Mouse (Mus musculus): ENCODE results near the gene Sema4b. TPM values are rescaled to one million over a fixed set of nuclear protein-coding genes. Genes with fewer than 3 reads are reported as not detected.

The Sema4b gene
- polyA plus RNA-seq, 1 experiment from 2014 or later, result 8.3 TPM

- no peak for ATAC-seq (ENCODE audit: insufficient number of reproducible peaks, low FRiP score, low TSS enrichment, low read depth)
- no peak overlapping the region for H3K9ac ChIP-seq (ENCODE audit: low read length)
- no peak overlapping the region for H3K27ac ChIP-seq (replicated peaks; ENCODE audit: low read depth, low read length)
- WGBS, result 89% methylated on average over 4 of the region's 4 CpGs
- H3K9me3 ChIP-seq (ENCODE audit: control insufficient read depth, low read length), result no peaks in the 10 kb centered on the region
- no peak overlapping the region for H3K4me2 ChIP-seq (ENCODE audit: low read depth, severe bottlenecking)
- H3K4me3 ChIP-seq (ENCODE audit: low read depth, low read length), result no peak overlapping the region
- H3K4me1 ChIP-seq (ENCODE audit: control insufficient read depth, insufficient read depth, low read length), result no peaks in the 10 kb centered on the region
- no peaks in the 10 kb centered on the region for H3K36me3 ChIP-seq (ENCODE audit: control insufficient read depth, insufficient read depth, low read length)
- no peak for DNase-seq (ENCODE audit: low spot score)
- no peaks in the 10 kb centered on the region for H3K27me3 ChIP-seq (ENCODE audit: control insufficient read depth, insufficient read depth, low read length)
Observed at GRCm38 (mm10) chr7:80244851-80245250, 58.2 kb downstream of the Sema4b start.

- under 1% methylated on average over 48 of the region's 48 CpGs for WGBS
Observed at GRCm38 (mm10) chr7:80246148-80246721, 59.6 kb downstream of the Sema4b start, which contains the start of gene Ttll13. TSS of gene Ttll13 (plus strand) at chr7:80246376.

GRCm38 (mm10) chr7:80246859-80247258 is 60.2 kb downstream of the Sema4b start:
- no peak overlapping the region for H3K9ac ChIP-seq (ENCODE audit: low read length)
- DNase-seq (ENCODE audit: low spot score) (no peak), ATAC-seq (ENCODE audit: insufficient number of reproducible peaks, low FRiP score, low TSS enrichment, low read depth) (no peak)
- H3K9me3 ChIP-seq (ENCODE audit: control insufficient read depth, low read length), result no peaks in the 10 kb centered on the region
- no peaks in the 10 kb centered on the region for H3K27me3 ChIP-seq (ENCODE audit: control insufficient read depth, insufficient read depth, low read length)
- H3K4me2 ChIP-seq (ENCODE audit: low read depth, severe bottlenecking), result peak overlapping the region; percentile 47
- no peaks in the 10 kb centered on the region for H3K4me1 ChIP-seq (ENCODE audit: control insufficient read depth, insufficient read depth, low read length)
- no peak overlapping the region for H3K27ac ChIP-seq (replicated peaks; ENCODE audit: low read depth, low read length)
- WGBS, result 68% methylated on average over 7 of the region's 7 CpGs
- H3K36me3 ChIP-seq (ENCODE audit: control insufficient read depth, insufficient read depth, low read length), result no peaks in the 10 kb centered on the region
- no peak overlapping the region for H3K4me3 ChIP-seq (ENCODE audit: low read depth, low read length)

More at GRCm38 (mm10) chr7:80246148-80246721, 59.6 kb downstream of the Sema4b start, which contains the start of gene Ttll13:
- DNase-seq (ENCODE audit: low spot score) (peak; percentile 99), ATAC-seq (ENCODE audit: insufficient number of reproducible peaks, low FRiP score, low TSS enrichment, low read depth) (peak; percentile 95)
- Histone ChIP-seq H3K27ac (replicated peaks; ENCODE audit: low read depth, low read length) (no peak within 1 kb of the TSS), H3K4me2 (ENCODE audit: low read depth, severe bottlenecking) (peak within 1 kb of the TSS; percentile 47), H3K4me3 (ENCODE audit: low read depth, low read length) (peak within 1 kb of the TSS; percentile 50), H3K4me1 (ENCODE audit: control insufficient read depth, insufficient read depth, low read length) (no peaks in the 10 kb centered on the region), H3K36me3 (ENCODE audit: control insufficient read depth, insufficient read depth, low read length) (no peaks in the 10 kb centered on the region), H3K9me3 (ENCODE audit: control insufficient read depth, low read length) (no peaks in the 10 kb centered on the region), H3K27me3 (ENCODE audit: control insufficient read depth, insufficient read depth, low read length) (no peaks in the 10 kb centered on the region), H3K9ac (ENCODE audit: low read length) (peak within 1 kb of the TSS; percentile 66)

GRCm38 (mm10) chr7:80252437-80252836 is 65.8 kb downstream of the Sema4b start:
- Histone ChIP-seq H3K9ac (ENCODE audit: low read length) (no peak overlapping the region), H3K27ac (replicated peaks; ENCODE audit: low read depth, low read length) (no peak overlapping the region), H3K36me3 (ENCODE audit: control insufficient read depth, insufficient read depth, low read length) (no peaks in the 10 kb centered on the region), H3K4me2 (ENCODE audit: low read depth, severe bottlenecking) (no peak overlapping the region), H3K27me3 (ENCODE audit: control insufficient read depth, insufficient read depth, low read length) (no peaks in the 10 kb centered on the region), H3K4me1 (ENCODE audit: control insufficient read depth, insufficient read depth, low read length) (no peaks in the 10 kb centered on the region), H3K9me3 (ENCODE audit: control insufficient read depth, low read length) (no peaks in the 10 kb centered on the region), H3K4me3 (ENCODE audit: low read depth, low read length) (no peak overlapping the region)
- no peak for DNase-seq (ENCODE audit: low spot score)
- ATAC-seq (ENCODE audit: insufficient number of reproducible peaks, low FRiP score, low TSS enrichment, low read depth), result no peak
- WGBS, result 80% methylated on average over 7 of the region's 7 CpGs

- H3K36me3 ChIP-seq (ENCODE audit: control insufficient read depth, insufficient read depth, low read length), result no peaks in the 10 kb centered on the region
- WGBS, result 85% methylated on average over 11 of the region's 11 CpGs
- H3K9me3 ChIP-seq (ENCODE audit: control insufficient read depth, low read length), result no peaks in the 10 kb centered on the region
- H3K9ac ChIP-seq (ENCODE audit: low read length), result no peak overlapping the region
- no peak overlapping the region for H3K4me2 ChIP-seq (ENCODE audit: low read depth, severe bottlenecking)
- no peak overlapping the region for H3K4me3 ChIP-seq (ENCODE audit: low read depth, low read length)
- no peak overlapping the region for H3K27ac ChIP-seq (replicated peaks; ENCODE audit: low read depth, low read length)
- ATAC-seq (ENCODE audit: insufficient number of reproducible peaks, low FRiP score, low TSS enrichment, low read depth) (no peak), DNase-seq (ENCODE audit: low spot score) (no peak)
- H3K27me3 ChIP-seq (ENCODE audit: control insufficient read depth, insufficient read depth, low read length), result no peaks in the 10 kb centered on the region
- H3K4me1 ChIP-seq (ENCODE audit: control insufficient read depth, insufficient read depth, low read length), result no peaks in the 10 kb centered on the region
Observed at GRCm38 (mm10) chr7:80252886-80253285, 66.2 kb downstream of the Sema4b start.

GRCm38 (mm10) chr7:80255981-80256380 is 69.3 kb downstream of the Sema4b start:
- ATAC-seq (ENCODE audit: insufficient number of reproducible peaks, low FRiP score, low TSS enrichment, low read depth) (no peak), DNase-seq (ENCODE audit: low spot score) (no peak)
- H3K4me3 ChIP-seq (ENCODE audit: low read depth, low read length), result no peak overlapping the region
- H3K9me3 ChIP-seq (ENCODE audit: control insufficient read depth, low read length), result no peaks in the 10 kb centered on the region
- no peaks in the 10 kb centered on the region for H3K36me3 ChIP-seq (ENCODE audit: control insufficient read depth, insufficient read depth, low read length)
- no peak overlapping the region for H3K9ac ChIP-seq (ENCODE audit: low read length)
- H3K27ac ChIP-seq (replicated peaks; ENCODE audit: low read depth, low read length), result no peak overlapping the region
- WGBS, result 76% methylated on average over 2 of the region's 2 CpGs
- no peaks in the 10 kb centered on the region for H3K4me1 ChIP-seq (ENCODE audit: control insufficient read depth, insufficient read depth, low read length)
- H3K4me2 ChIP-seq (ENCODE audit: low read depth, severe bottlenecking), result no peak overlapping the region
- H3K27me3 ChIP-seq (ENCODE audit: control insufficient read depth, insufficient read depth, low read length), result no peaks in the 10 kb centered on the region

GRCm38 (mm10) chr7:80257706-80258105 is 71.1 kb downstream of the Sema4b start:
- Histone ChIP-seq H3K9me3 (ENCODE audit: control insufficient read depth, low read length) (no peaks in the 10 kb centered on the region), H3K4me2 (ENCODE audit: low read depth, severe bottlenecking) (no peak overlapping the region), H3K36me3 (ENCODE audit: control insufficient read depth, insufficient read depth, low read length) (no peaks in the 10 kb centered on the region), H3K9ac (ENCODE audit: low read length) (no peak overlapping the region), H3K4me3 (ENCODE audit: low read depth, low read length) (no peak overlapping the region), H3K27ac (replicated peaks; ENCODE audit: low read depth, low read length) (no peak overlapping the region), H3K27me3 (ENCODE audit: control insufficient read depth, insufficient read depth, low read length) (no peaks in the 10 kb centered on the region), H3K4me1 (ENCODE audit: control insufficient read depth, insufficient read depth, low read length) (0 out of 2 replicates have a peak, but pooled peaks cover 5% of the 10 kb centered on the region)
- ATAC-seq (ENCODE audit: insufficient number of reproducible peaks, low FRiP score, low TSS enrichment, low read depth), result no peak
- WGBS, result 44% methylated on average over 2 of the region's 2 CpGs
- DNase-seq (ENCODE audit: low spot score), result no peak

- ATAC-seq (ENCODE audit: insufficient number of reproducible peaks, low FRiP score, low TSS enrichment, low read depth), result peak; percentile 84
- Histone ChIP-seq H3K4me1 (ENCODE audit: control insufficient read depth, insufficient read depth, low read length) (0 out of 2 replicates have a peak, but pooled peaks cover 5% of the 10 kb centered on the region), H3K9me3 (ENCODE audit: control insufficient read depth, low read length) (no peaks in the 10 kb centered on the region), H3K27ac (replicated peaks; ENCODE audit: low read depth, low read length) (peak within 1 kb of the TSS; percentile 38; the same call in 1 of the 2 replicates), H3K27me3 (ENCODE audit: control insufficient read depth, insufficient read depth, low read length) (no peaks in the 10 kb centered on the region), H3K4me2 (ENCODE audit: low read depth, severe bottlenecking) (peak within 1 kb of the TSS; percentile 76), H3K36me3 (ENCODE audit: control insufficient read depth, insufficient read depth, low read length) (peaks cover 6% of the 10 kb centered on the region), H3K9ac (ENCODE audit: low read length) (peak within 1 kb of the TSS; percentile 79), H3K4me3 (ENCODE audit: low read depth, low read length) (peak within 1 kb of the TSS; percentile 96)
- WGBS, result 26% methylated on average over 40 of the region's 40 CpGs
- DNase-seq (ENCODE audit: low spot score), result peak; percentile 88
Observed at GRCm38 (mm10) chr7:80260625-80261371, 74.2 kb downstream of the Sema4b start, which contains the start of gene Ngrn. TSS of gene Ngrn (plus strand) at chr7:80261215.

All from limb, embryonic 11.5 days (tissue).